Comparison of ENCODE assay signal across 8 mouse cellular contexts in genomic region chr8:124314803-124315202, GRCm38 (mm10).
A peak's percentile ranks its signal among the peaks of the same experiment; 100 is the strongest.
DNase-seq lines count a peak whose midpoint lies in the region; ATAC-seq and TF ChIP-seq lines count a peak whose summit lies in the region.

No protein-coding gene starts in this region.

- H3K9me3 ChIP-seq in limb, embryonic 10.5 days (replicated peaks), result no peaks in the 10 kb centered on the region

- H3K36me3 ChIP-seq in spleen, adult 2 months (ENCODE audit: control insufficient read depth, insufficient read depth, low read length), result peaks cover 2% of the 10 kb centered on the region; the same call in 1 of the 2 replicates
- peaks cover 27% of the 10 kb centered on the region for H3K36me3 ChIP-seq in limb, embryonic 10.5 days

- H3K27ac ChIP-seq in spleen, adult 2 months (ENCODE audit: insufficient read depth, low read length), result peak overlapping the region; percentile 45
- peak overlapping the region; percentile 50 for H3K27ac ChIP-seq in limb, embryonic 10.5 days

- peak; percentile 10; the same call in 1 of the 2 replicates for TF ChIP-seq CTCF in spleen, adult 2 months (IDR thresholded peaks at IDR 0.05; ENCODE audit: extremely low read depth, insufficient read depth, insufficient read length, insufficient replicate concordance)

- ATAC-seq in inflammation-experienced regulatory T-cells, adult 6 months, result no peak

- H3K4me3 ChIP-seq in spleen, adult 2 months (ENCODE audit: extremely low read depth, insufficient read depth, insufficient read length), result no peak overlapping the region
- H3K4me3 ChIP-seq in limb, embryonic 10.5 days, result no peak overlapping the region

- TF ChIP-seq POLR2A in spleen, adult 2 months (IDR thresholded peaks at IDR 0.05; ENCODE audit: low read depth, low read length), result no peak

- WGBS in spleen, adult 2 months, result 76% methylated on average over 10 of the region's 10 CpGs
- WGBS in limb, embryonic 10.5 days, result 68% methylated on average over 10 of the region's 10 CpGs

- peak; percentile 42 for DNase-seq in adrenal gland, postnatal 14 days
- DNase-seq in adrenal gland, postnatal 4 days (ENCODE audit: low spot score in 2 of 2), result no peak
- DNase-seq in spleen, adult 2 months (ENCODE audit: low read depth in 1 of 2, low spot score in 2 of 2), result no peak
- no peak for DNase-seq in spleen, adult 18-20 months
- DNase-seq in limb, embryonic 10.5 days (ENCODE audit: low spot score), result no peak
- DNase-seq in natural killer cell, adult 2 months (ENCODE audit: low spot score in 2 of 2), result peak; percentile 47 to 48
- DNase-seq in adrenal gland, adult 18-20 months (ENCODE audit: low spot score in 2 of 2), result no peak

- no peaks in the 10 kb centered on the region for H3K27me3 ChIP-seq in spleen, adult 2 months (ENCODE audit: control insufficient read depth, insufficient read depth, low read length)
- H3K27me3 ChIP-seq in limb, embryonic 10.5 days (ENCODE audit: low read depth, poor library complexity, severe bottlenecking), result no peaks in the 10 kb centered on the region

- H3K4me1 ChIP-seq in spleen, adult 2 months (ENCODE audit: control insufficient read depth, insufficient read depth, insufficient read length), result peaks cover 18% of the 10 kb centered on the region; the same call in 1 of the 2 replicates
- H3K4me1 ChIP-seq in limb, embryonic 10.5 days, result peaks cover 17% of the 10 kb centered on the region; the same call in 1 of the 2 replicates

Comparison
In these comparisons a context has a peak if more than half of its experiments do, and no peak if none do; other contexts are left out.
1. DNase-seq: peak in adrenal gland, postnatal 14 days (single experiment) and natural killer cell, adult 2 months (2 of 2); none in adrenal gland, postnatal 4 days (0 of 2), spleen, adult 2 months (0 of 2), spleen, adult 18-20 months (0 of 2), limb, embryonic 10.5 days (single experiment) and adrenal gland, adult 18-20 months (0 of 2).